Mouse (Mus musculus): ENCODE results near the gene Ano4.

DNA sequence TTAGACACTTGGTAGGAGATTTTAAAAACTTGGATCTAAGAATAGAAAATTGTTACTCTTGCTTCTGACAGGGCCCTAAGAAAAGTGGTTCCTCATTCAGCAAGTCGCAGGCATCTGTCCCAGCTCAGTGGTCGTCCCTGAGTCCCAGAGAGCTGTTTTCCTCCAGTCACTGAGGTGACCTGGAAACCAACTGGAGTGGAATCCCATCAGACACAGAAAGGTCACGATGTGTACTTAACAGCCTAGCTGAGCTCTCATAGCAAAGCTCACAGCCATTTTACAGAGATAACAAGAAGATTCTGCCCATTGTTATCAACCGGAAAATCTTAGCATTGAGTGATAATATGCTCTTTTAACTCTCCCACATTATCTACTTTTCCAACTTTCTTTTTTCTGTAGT is 365.1 kb downstream of the Ano4 start:
- no peak for TF ChIP-seq EP300 (IDR thresholded peaks at IDR 0.05; ENCODE audit: low read depth in 1 of 2, low read length in 2 of 2)
- no peak for TF ChIP-seq NRF1 (IDR thresholded peaks at IDR 0.05; ENCODE audit: insufficient read depth, low read depth, low read length, poor library complexity, severe bottlenecking)
- TF ChIP-seq USF1 (IDR thresholded peaks at IDR 0.05; ENCODE audit: low read depth, low read length), result no peak
- TF ChIP-seq BHLHE40 (IDR thresholded peaks at IDR 0.05; ENCODE audit: borderline replicate concordance, low read depth, low read length), result no peak
- TF ChIP-seq MYC (IDR thresholded peaks at IDR 0.05; ENCODE audit: low read depth, low read length), result no peak
- TF ChIP-seq SIN3A (IDR thresholded peaks at IDR 0.05; ENCODE audit: low read length), result no peak
- no peak for TF ChIP-seq POLR2A (IDR thresholded peaks at IDR 0.05; ENCODE audit: control insufficient read depth in 1 of 2, insufficient read depth in 1 of 2, low read depth in 1 of 2, low read length in 2 of 2, poor library complexity in 1 of 2)
- TF ChIP-seq RAD21 (IDR thresholded peaks at IDR 0.05; ENCODE audit: low read depth, low read length), result no peak
- TF ChIP-seq POLR2AphosphoS2 (IDR thresholded peaks at IDR 0.05; ENCODE audit: low read length), result no peak
- no peak for TF ChIP-seq CTCF (IDR thresholded peaks at IDR 0.05 in 2 of 3, conservative IDR thresholded peaks at IDR 0.05 in 1 of 3; ENCODE audit: control insufficient read depth in 1 of 3, insufficient read depth in 1 of 3, low read depth in 2 of 3, low read length in 3 of 3, poor library complexity in 1 of 3, severe bottlenecking in 1 of 3)
- no peak for TF ChIP-seq GATA1 (IDR thresholded peaks at IDR 0.05; ENCODE audit: low read depth, low read length)
- no peak for TF ChIP-seq TCF12 (IDR thresholded peaks at IDR 0.05; ENCODE audit: low read depth, low read length)
